Mouse (Mus musculus): ENCODE measurements around the gene A2ml1. TPM values are rescaled to one million over a fixed set of nuclear protein-coding genes. Genes with fewer than 3 reads are reported as not detected.
"Not testable (repeated sequence)": the region's sequence is repeated elsewhere in the genome, so short reads cannot be mapped to it uniquely, and the experiment has no call there.

A2ml1 gene
- 10 to 100 TPM; 13.7 to 14.6 TPM for total RNA-seq (2021)
- long read RNA-seq, experiment 1, transcript A2ml1-203 (5 exons, 700 nt) = major isoform, 7 of 7 reads
- long read RNA-seq, experiment 1, partial matches to known transcripts = 0 of 7 reads
- long read RNA-seq, experiment 1, other reads (novel, unspliced or antisense) = 0 of 7 reads
- long read RNA-seq, experiment 2, partial matches to known transcripts = 0 of 3 reads
- long read RNA-seq, experiment 2, other reads (novel, unspliced or antisense) = 0 of 3 reads

- intact Hi-C loops (cut with DNase I) = no loop called here
- no peak within 1 kb of the TSS for H3K4me3 ChIP-seq
- TF ChIP-seq CTCF (IDR thresholded peaks at IDR 0.05) = no peak
These were observed at the start of gene A2ml1 for GRCm38 (mm10) chr6:128581508-128581907. Gene A2ml1 (minus strand): TSS chr6:128581608.

GRCm38 (mm10) chr6:128629771-128630739 lies 48.6 kb upstream of the A2ml1 start:
- intact Hi-C loops (cut with DNase I) = loop anchor here (2.0 to 10.0 kb wide), 2 partner anchors 25 to 185 kb away; no protein-coding TSS in a partner anchor
- not testable (repeated sequence) for H3K4me3 ChIP-seq
- peak; percentile 71 for TF ChIP-seq CTCF (IDR thresholded peaks at IDR 0.05)
- peak; percentile 47 to 52 for DNase-seq (ENCODE audit: extremely low spot score in 1 of 2, low spot score in 2 of 2)
- H3K27ac ChIP-seq = 0 out of 2 replicates have a peak overlapping the region, but pooled peaks have one; percentile 55

More at GRCm38 (mm10) chr6:128581508-128581907, at the start of gene A2ml1:
- no peak for DNase-seq (ENCODE audit: extremely low spot score in 1 of 2, low spot score in 2 of 2)
- H3K27ac ChIP-seq = no peak within 1 kb of the TSS

- intact Hi-C loops (cut with DNase I) = loop anchor here (2.0 to 10.0 kb wide), 2 partner anchors 166 to 180 kb away; no protein-coding TSS in a partner anchor
- H3K4me3 ChIP-seq; DNase-seq (ENCODE audit: extremely low spot score in 1 of 2, low spot score in 2 of 2); H3K27ac ChIP-seq: not testable (repeated sequence)
These were observed 43.8 kb upstream of the A2ml1 start for GRCm38 (mm10) chr6:128625246-128625645.

GRCm38 (mm10) chr6:128624425-128624824 lies 43.0 kb upstream of the A2ml1 start:
- Histone ChIP-seq H3K27ac (no peak overlapping the region), H3K4me3 (no peak overlapping the region)
- no peak for TF ChIP-seq CTCF (IDR thresholded peaks at IDR 0.05)
- no peak for DNase-seq (ENCODE audit: extremely low spot score in 1 of 2, low spot score in 2 of 2)
- intact Hi-C loops (cut with DNase I) = loop anchor here (2.0 to 10.0 kb wide), 2 partner anchors 166 to 180 kb away; no protein-coding TSS in a partner anchor

GRCm38 (mm10) chr6:128623433-128623832 lies 42.0 kb upstream of the A2ml1 start, which contains the start of gene Klrb1a:
Gene Klrb1a (minus strand): TSS chr6:128623533.
- intact Hi-C loops (cut with DNase I) = loop anchor here (10.0 kb wide), 1 partner anchor 179 kb away; no protein-coding TSS in a partner anchor
- not testable (repeated sequence) for H3K27ac ChIP-seq; DNase-seq (ENCODE audit: extremely low spot score in 1 of 2, low spot score in 2 of 2); H3K4me3 ChIP-seq

- no peak for DNase-seq (ENCODE audit: extremely low spot score in 1 of 2, low spot score in 2 of 2)
- Histone ChIP-seq H3K4me3 (no peak overlapping the region), H3K27ac (no peak overlapping the region)
- no peak for TF ChIP-seq CTCF (IDR thresholded peaks at IDR 0.05)
- intact Hi-C loops (cut with DNase I) = loop anchor here (10.0 kb wide), 1 partner anchor 178 kb away; no protein-coding TSS in a partner anchor
These were observed 41.3 kb upstream of the A2ml1 start for GRCm38 (mm10) chr6:128622733-128623132.

- H3K27ac ChIP-seq = no peak overlapping the region
- H3K4me3 ChIP-seq = no peak overlapping the region
- no peak for DNase-seq (ENCODE audit: extremely low spot score in 1 of 2, low spot score in 2 of 2)
- intact Hi-C loops (cut with DNase I) = no loop called here
- TF ChIP-seq CTCF (IDR thresholded peaks at IDR 0.05) = no peak
These were observed 24.9 kb upstream of the A2ml1 start for GRCm38 (mm10) chr6:128606350-128606749.

- no peak overlapping the region for H3K4me3 ChIP-seq
- no peak for DNase-seq (ENCODE audit: extremely low spot score in 1 of 2, low spot score in 2 of 2)
- peak; percentile 85 for TF ChIP-seq CTCF (IDR thresholded peaks at IDR 0.05)
- H3K27ac ChIP-seq = no peak overlapping the region
- intact Hi-C loops (cut with DNase I) = loop anchor here (2.0 to 5.0 kb wide), 3 partner anchors 26 to 198 kb away; no protein-coding TSS in a partner anchor
These were observed 23.1 kb upstream of the A2ml1 start for GRCm38 (mm10) chr6:128604512-128604911.

GRCm38 (mm10) chr6:128602463-128603201 lies 21.2 kb upstream of the A2ml1 start:
- no peak overlapping the region for H3K4me3 ChIP-seq
- no peak for DNase-seq (ENCODE audit: extremely low spot score in 1 of 2, low spot score in 2 of 2)

GRCm38 (mm10) chr6:128602026-128602425 lies 20.6 kb upstream of the A2ml1 start:
- intact Hi-C loops (cut with DNase I) = loop anchor here (5.0 kb wide), 1 partner anchor 200 kb away; no protein-coding TSS in a partner anchor
- no peak for DNase-seq (ENCODE audit: extremely low spot score in 1 of 2, low spot score in 2 of 2)
- TF ChIP-seq CTCF (IDR thresholded peaks at IDR 0.05) = no peak
- Histone ChIP-seq H3K27ac (no peak overlapping the region), H3K4me3 (no peak overlapping the region)

More at GRCm38 (mm10) chr6:128602463-128603201, 21.2 kb upstream of the A2ml1 start:
- intact Hi-C loops (cut with DNase I) = loop anchor here (5.0 kb wide), 1 partner anchor 200 kb away; no protein-coding TSS in a partner anchor
- H3K27ac ChIP-seq = no peak overlapping the region
- TF ChIP-seq CTCF (IDR thresholded peaks at IDR 0.05) = no peak

GRCm38 (mm10) chr6:128599555-128599954 lies 18.1 kb upstream of the A2ml1 start:
- Histone ChIP-seq H3K27ac (no peak overlapping the region), H3K4me3 (no peak overlapping the region)
- no peak for DNase-seq (ENCODE audit: extremely low spot score in 1 of 2, low spot score in 2 of 2)
- intact Hi-C loops (cut with DNase I) = no loop called here
- peak; percentile 55 for TF ChIP-seq CTCF (IDR thresholded peaks at IDR 0.05)

Data from left cerebral cortex, adult 2 months (tissue).